Mouse (Mus musculus) lung, postnatal 14 days (tissue): ENCODE results near the gene Aurkb.
A peak's percentile ranks its signal among the peaks of the same experiment; 100 is the strongest.

Source experiments
- DNase-seq: peaks from one replicate; pipeline ENCODE4 v3.0.0; 2021

Gene Aurkb

DNA sequence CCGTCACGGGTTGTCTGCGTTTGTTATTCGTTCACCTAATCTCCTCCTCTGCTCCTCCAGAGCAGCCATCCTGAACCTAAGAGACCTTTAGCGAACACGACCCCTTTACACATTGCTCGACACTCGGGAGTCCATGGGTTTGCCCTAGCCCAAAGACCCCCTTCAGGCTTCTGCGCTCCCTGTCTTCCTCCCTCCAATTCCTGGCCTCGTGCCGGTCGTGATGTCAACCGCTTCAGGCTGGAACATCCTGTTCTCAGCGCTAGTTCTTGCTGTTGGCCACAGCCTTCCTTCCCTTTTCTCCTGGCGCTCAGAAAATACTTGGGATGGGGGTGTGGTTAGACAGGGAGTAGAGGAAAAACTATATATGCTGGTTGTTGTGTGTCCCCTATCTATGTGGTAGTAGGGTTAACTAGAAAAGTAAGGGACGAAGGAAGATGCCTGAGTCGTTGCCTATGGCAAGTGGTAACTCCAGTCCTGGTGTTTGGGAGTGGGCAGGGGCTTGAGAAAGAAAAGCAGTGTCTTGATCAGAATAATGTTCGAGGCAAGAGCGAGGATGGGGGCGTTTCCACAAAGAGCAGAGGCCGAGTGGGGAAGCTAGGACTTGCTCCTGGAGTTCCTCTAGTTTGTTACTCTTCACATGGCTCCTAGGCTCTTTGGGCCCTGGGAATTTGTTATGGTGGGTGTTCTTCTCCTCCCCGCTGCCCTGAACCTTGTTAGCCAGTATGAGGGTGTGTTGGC is 53.9 kb downstream of the Aurkb start:
- peak; percentile 96 for DNase-seq

DNA sequence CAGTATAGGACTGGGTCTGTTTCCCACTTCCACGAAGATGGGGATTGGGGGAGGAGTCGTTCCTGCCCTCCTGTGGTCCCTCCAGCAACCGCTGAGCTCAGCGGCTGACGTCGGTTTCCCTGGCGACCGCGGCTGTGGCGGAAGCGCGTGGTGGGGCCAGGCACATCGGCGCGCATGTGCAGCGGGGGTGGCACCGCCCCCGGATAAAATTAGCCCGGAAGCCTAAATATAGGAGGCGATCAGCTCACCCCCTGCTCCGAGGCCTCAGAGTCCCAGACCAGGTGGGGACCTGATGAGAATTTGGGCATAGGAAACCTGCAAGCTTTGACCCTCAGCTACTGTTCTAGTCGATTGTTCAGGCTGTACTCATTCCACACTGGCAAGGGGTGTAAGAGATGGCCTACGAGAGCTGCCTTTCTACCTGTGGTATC is 54.5 kb downstream of the Aurkb start:
- DNase-seq = peak; percentile 95

DNA sequence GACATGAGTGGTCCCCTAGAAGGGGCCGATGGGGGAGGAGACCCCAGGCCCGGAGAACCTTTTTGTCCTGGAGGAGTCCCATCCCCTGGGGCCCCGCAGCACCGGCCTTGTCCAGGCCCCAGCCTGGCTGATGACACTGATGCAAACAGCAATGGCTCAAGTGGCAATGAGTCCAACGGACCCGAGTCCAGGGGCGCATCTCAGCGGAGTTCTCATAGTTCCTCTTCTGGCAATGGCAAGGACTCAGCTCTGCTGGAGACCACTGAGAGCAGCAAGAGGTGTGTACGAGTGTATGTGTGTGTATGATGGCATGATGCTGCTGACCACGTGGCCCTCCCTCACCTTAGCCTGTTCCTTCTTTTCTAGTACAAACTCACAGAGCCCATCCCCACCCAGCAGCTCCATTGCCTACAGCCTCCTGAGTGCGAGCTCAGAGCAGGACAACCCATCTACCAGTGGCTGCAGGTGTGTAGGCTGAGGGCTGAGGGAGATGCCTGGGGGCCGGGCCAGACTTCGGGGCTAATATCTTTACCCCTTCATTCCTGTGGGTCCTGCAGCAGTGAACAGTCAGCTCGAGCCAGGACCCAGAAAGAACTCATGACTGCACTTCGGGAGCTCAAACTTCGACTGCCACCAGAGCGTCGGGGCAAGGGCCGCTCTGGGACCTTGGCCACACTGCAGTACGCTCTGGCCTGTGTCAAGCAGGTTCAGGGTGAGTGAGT is 55.4 kb downstream of the Aurkb start:
- DNase-seq = no peak
